Mouse (Mus musculus) heart, postnatal 4 days (tissue): ENCODE results near the gene Vhl. TPM values are rescaled to one million over a fixed set of nuclear protein-coding genes. Genes with fewer than 3 reads are reported as not detected.

Experiments used
- DNase-seq: peaks from one replicate; pipeline ENCODE4 v3.0.0; 2021
- total RNA-seq, 2 experiments: library from RNA; stranded (reverse); gene quantifications; 2 replicates each; pipeline ENCODE4 v1.2.3; 2021

Gene Vhl
- total RNA-seq = 10 to 100 TPM; 13.6 to 18.6 TPM

DNA sequence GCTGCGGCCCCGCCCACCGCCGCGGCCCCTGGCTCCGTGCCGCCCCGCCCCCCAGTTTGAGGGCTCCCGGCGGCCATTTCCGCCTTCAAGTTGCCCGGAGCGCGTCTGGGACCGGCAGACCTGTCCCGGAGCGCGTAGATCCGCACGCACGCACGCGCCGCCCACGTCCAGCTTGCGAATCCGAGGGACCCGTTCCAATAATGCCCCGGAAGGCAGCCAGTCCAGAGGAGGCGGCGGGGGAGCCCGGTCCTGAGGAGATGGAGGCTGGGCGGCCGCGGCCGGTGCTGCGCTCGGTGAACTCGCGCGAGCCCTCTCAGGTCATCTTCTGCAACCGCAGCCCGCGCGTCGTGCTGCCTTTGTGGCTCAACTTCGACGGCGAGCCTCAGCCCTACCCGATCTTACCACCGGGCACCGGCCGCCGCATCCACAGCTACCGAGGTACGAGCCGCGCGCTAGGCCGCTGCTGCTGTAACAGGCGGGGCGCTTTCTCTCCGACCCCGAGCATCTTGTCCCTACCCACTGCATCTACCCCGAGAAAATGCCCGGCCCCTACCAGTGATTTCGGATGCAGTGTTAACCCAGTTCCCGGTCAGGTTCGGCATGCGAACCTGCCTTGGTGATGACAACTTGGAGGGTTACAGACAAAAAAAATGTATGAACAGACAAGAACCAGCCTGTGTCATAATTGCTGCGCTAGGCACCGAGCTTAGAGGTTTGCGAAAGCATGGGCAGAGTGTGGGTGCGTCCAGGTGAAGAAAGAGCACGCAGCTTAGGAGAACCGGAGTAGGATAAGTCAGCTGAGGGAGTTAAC, at the start of gene Vhl:
TSS of gene Vhl (plus strand) at position 19 of the 811 bp plus-strand sequence.
- peak; percentile 90 for DNase-seq

DNA sequence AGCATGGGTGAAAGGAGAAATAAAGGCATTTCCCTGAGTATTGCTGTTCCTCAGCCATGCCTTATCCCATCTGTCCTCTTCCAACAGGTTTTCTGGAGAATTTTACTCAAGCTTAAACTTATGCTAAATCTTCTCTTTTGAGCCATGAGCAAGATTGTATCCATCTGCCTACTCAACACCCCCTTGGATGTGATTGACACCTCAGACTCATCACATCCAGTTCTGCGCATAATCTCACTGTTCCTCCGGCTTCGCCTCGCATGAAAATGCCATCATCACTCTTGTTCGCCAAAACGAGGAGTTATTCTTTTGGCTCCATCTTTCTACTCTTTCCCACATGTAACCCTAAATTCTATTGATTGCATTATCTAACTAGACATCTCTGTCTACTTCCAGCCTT, 47.7 kb upstream of the Vhl start:
- no peak for DNase-seq

DNA sequence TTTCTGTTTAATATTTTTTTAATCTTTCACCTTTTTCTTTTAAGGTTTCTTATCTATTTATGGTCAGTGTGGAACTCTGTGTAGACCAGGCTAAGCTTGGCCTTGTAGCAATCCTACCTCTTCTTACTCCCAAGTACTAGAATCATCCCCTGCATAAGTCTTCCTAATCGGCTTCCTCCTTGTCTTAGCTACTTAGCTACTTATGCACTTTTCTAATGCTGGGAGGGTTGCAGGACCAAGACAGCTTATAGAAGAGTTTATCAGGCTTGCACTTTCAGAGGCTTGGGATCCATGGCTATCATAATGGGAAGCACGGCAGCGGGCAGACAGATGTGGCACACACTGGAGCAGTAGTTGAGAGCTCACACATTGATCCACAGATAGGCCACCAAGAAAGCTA, 44.5 kb upstream of the Vhl start:
- no peak for DNase-seq

DNA sequence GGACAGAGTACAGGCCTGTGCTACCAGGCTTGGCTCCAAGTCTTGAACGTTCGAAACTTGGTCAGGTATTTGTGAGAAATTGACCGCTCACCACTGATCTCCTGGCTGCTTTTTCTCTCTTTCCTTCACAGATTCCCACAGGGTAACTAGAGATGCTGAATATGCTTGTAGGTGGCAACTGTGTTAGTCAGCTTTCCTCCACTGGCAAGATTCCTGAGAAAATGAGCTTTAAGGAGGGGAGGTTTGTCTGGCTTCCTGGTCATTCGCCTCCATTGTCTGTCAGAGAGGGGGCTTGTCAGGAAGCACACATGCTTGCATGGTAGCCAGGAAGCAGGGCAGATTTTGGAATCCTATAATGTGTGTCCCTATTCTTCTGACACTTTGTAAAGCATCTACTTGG, 40.7 kb upstream of the Vhl start:
- no peak for DNase-seq

DNA sequence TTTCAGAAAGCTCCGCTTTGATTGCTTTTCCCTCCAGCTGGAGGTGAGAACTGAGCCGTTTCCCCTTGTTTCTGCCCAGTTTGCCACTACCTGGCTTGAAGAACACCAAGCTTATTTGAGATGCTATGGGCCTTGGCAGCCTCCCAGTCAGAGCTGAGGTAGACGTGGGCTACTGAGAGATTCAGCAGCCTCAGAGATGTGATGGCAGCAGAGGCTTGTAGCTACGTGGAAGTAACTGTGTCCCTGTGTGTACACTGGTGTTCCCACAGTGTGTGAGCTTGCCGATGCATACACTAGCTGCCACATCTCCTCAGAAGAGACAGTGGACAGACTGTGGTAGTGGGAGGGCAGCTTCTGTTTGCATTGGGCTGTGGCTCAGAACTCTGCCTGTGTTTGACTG, 38.7 kb upstream of the Vhl start:
- no peak for DNase-seq

DNA sequence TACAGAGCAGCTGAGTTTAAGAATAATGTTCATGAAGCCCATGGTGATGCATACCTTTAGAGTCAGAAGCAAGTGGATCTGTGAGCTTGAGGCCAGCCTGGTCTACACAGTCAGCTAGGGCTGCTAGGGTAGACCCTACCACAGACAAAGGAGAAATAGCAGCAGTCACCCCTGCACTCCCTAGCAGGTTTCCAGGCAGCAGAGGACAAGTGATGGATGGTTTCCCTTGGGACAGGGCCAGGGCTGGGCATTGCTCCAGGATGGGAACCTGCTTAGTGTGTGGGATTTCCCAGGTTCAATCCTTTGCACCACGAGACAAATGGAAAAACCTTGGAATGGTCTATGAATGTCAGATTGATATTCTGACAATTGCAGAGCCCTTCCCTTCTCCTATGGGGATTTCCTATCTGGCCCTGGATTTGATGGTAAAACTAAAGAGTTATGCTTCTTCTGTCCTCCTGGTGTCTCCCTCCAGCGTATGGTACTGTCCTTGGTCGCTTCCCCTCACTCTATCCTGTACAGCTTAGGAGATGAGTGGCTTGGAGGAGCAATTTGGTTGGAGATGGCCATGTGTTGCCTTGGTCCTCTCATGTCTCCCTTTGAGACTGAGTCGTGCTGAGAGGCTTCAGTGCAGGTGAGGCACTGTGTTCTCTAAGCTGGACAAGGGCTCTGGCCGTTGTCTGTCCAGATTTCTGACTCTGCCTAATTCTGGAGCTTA, 37.1 kb upstream of the Vhl start:
- DNase-seq = peak; percentile 45

DNA sequence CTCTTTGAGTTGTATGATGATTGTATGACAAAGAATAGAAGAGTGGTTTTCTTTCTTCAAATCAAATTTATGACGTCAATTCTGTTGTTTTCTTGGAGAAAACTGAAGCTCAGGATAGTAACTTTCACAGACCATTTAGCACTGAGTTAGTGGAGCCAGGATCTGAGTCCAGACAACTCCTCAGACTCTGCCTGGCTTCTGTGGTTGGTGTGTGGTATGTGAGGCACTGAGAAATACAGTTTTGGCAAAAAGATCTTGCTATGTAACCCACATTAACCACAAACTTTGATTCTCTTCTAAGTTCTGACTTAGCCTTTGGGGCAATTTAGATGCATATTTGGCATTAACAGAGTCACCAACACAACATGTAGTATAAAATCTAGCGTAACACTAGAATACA, 31.1 kb upstream of the Vhl start:
- no peak for DNase-seq

DNA sequence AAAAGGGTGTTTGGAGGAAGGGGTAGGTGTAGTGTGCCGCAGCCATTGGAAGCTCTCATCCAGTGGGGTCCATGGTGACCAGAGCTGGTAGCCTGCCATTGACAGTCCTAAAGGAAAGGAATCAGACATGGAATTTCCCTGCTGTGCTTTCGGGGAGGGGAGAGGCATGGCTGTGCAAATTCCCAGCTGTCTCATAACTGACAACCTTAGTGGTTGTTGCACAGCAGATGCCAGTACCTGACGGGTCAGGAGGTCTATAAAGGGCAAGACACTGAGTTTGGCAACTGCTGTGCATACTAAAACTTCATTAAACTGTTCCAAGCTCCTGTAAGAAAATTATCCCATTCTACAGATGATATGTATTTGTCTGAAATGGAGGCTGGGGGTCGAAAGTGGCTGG, 25.8 kb upstream of the Vhl start:
- DNase-seq = no peak

DNA sequence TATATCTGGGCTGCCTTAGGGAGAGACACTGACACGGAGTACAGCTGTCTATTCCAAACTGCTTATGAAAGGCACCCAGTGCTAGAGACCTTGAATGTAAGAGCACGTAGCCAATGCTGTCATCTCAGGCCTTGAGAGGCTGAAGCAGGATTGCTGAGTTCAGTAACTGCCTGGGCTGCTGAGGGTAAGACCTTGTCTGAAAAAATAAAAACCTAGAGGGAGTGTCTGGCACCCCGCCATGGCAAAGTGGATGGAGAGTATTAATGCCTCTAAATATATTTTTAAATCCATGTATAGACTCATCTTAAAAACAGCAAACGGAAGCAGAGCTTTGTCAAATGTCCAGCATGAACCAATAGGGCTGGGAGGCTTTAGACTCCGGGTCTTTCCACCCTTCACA, 23.9 kb upstream of the Vhl start:
- peak; percentile 21 for DNase-seq

DNA sequence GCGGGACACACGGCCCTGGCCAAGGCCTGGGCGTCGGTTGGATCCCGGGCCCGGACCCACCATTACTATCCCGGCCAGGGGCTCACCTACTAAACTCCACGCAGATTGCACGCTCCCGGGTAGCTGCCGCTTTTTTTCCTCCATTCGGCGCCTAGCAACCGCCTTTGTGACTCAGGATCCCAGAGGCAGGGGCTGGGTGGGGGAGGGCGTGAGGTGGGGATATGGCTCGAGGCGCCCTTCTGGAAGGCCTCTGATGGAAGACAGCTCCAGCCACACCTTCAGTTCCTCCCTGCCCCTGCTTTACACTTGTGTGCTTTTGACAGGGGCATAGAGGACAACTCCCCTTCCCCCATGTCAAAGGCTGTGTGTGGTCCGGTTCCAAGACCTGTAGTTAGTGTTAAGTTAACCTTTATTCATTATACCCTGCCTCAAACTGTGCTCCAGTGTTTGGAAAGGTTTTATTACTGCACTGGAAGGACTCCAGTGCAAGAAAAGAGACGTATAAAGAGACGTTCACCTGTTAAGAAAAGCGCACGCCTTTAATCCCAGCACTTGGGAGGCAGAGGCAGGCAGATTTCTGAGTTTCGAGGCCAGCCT, 23.1 kb upstream of the Vhl start, which contains the start of gene Fancd2os:
TSS of gene Fancd2os (minus strand) at position 173 of the 597 bp plus-strand sequence.
- DNase-seq = no peak

DNA sequence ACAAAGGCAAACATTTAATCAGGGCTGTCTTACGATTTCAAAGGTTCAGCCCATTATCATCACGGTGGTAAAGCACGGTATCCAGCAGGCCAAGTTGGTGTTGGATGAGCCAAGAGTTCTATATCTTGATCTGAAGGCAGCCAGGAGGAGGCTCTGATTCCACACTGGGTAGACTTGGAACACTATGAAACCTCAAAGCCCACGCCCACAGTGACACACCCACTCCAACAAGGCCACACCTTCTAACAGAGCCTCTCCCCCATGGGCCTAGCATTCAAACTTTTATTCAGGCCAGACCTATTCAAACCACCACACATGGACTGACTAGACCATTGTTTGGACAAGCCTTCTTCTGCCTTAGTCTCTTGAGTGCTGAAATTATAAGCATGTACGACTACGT, 20.9 kb upstream of the Vhl start:
- no peak for DNase-seq

DNA sequence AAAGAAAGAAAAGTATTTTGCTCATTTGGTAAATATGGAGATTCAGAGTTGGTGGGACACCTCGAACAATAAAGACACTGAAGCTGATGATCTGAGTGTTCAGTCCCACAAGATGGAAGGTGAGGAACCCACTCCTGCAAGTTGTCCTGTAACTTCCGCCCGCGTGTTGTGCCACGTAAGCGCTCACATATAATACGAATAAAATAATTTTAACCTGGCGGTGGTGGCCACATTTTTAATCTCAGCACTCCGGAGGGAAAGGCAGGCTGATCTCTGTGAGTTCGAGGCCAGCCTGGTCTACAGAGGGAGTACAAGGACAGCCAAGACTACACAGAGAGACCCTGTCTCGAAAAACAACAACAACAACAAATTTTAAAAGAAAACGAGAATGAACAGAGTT, 19.8 kb upstream of the Vhl start:
- DNase-seq = no peak

DNA sequence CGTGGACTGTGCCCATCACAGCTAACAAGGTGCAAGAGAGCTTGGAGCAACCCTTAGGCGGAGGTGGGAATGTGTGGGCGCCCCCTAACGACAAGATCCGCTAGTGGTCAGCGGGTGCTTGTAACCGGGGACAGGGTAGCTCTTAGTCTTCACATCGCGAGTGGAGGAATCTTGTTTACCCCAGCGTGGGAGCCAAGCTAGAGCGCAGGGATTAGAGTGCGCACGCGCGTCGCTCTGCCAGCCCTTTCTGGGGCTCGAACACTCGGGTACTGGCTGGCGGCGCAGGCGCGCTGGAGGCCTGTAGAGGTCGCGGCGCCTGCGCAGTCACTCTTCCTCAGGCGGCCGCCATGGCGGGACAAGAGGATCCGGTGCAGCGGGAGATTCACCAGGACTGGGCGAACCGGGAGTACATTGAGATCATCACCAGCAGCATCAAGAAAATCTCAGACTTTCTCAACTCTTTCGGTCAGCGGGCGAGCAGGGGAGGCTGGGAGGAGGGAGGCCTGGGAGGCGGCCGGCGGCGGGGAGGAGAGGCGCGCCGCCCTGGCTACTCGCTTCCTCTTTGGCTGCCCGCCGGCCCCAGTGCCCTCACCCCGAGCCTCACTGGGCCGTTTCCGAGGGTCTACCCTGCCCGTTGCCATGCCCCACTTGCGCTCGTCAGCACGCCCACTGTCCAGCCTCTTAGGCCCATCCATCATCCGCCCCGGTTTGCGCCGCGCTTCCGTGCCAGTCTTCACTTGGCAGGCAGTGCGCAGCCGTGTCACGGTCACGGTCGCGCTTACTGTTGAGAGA, 19.1 kb upstream of the Vhl start, which contains the start of gene Brk1:
TSS of gene Brk1 (plus strand) at position 341 of the 792 bp plus-strand sequence.
- peak; percentile 87 for DNase-seq

DNA sequence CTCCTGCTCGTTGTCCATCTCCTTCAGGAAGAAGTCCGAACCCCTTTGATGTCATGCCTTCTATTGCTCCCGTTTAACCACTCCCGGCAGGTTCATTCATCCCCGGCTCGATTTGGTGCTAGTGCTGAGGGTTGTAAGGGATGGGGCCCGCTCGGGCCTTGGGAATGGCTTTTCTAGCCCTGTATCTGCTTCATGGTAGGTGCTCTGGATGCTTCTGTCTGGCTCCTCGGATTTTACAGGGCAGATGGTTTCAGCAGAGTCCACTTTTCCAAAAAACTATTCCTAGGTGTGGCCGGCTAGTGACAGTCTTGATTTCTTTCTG, 18.6 kb upstream of the Vhl start:
- DNase-seq = no peak

DNA sequence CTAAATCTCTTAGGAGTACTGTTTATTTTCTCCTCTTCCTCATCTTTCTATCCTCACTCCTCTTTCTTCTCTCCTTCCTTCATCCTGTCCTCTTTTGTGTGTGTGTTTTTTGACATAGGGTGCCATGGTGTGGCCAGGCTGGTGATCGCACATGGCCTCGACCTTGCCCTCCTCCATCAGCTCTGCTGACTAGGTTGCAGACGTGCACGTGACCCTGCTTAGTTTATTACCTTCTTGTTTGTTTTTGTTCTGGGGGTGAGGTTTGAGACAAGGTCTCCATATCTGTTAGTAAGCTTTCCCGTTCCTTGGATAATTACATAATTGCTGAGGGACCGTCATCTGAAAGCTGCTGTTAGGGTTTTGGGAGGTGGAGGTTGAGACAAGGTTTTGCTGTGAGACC, 14.9 kb upstream of the Vhl start:
- DNase-seq = no peak

DNA sequence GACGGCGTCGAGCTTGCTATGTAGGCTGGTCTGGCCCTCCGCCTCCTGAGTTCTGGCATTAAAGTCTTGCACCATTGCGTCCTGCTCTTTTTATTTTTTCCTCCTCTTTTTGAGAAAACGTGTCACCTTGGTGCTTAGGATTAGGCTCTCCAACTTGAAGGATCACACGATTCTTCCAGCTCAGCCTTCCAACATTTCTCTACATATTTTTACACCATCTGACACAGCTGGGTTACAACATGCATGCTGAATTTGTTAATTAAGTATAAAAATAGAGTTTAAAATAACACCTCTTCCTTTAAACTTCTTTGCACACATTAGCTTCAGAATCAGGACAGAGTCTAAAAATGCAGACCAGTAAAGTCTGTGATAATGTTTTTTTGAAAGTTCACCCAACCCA, 14.5 kb upstream of the Vhl start:
- DNase-seq = no peak

DNA sequence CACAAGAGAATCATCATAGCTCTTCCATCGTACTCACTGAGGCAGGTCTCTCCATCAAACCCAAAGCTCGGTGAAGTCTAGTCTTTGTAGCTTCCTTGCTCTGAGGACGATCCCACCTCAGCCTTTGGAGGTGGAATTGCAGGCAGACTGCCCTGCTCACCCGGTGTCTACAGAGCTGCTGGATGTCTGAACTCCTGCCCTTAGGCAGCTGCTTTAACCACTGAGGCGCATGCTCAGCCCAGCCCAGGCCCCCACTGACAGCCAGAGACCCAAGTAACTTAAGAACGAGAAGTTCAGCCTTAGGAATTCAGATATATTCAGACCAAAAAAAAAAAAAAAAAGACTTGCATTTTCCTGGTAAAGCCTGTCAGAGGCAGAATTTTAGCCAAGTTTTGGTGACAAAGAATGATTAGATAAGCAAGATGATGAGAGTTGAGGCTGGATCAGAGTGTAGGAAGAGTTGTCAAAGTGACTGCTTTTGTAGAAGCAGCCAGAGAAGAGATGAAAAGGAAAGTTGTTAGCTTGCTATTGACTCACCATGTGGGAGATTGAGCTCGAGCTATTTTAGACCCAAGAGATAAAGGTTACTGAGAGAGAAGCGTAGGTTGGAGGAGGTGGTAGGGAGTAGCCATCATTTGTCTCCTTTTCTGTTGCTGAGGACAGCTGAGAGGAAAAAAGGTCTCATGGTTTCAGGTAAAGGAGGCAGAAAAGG, 11.3 kb upstream of the Vhl start:
- peak; percentile 28 for DNase-seq

DNA sequence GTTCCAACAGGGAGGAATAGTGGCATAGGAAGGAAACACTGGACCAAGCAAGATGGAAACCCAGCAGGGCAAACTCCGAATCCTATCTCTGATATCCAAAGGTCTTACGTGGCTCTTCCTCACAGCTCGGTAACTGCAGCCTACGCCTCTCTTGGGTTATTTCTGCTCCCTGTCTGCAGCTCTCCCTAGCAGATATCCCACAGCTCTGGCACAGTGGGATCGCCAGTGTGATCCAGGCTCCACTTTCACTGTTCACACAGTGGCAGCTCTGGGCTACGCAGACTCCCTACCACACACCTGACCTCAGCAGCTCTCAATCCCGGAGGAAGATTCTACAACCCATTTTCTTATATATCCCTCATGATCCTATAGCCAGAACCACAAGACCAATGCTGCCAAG, 9.6 kb upstream of the Vhl start:
- no peak for DNase-seq

DNA sequence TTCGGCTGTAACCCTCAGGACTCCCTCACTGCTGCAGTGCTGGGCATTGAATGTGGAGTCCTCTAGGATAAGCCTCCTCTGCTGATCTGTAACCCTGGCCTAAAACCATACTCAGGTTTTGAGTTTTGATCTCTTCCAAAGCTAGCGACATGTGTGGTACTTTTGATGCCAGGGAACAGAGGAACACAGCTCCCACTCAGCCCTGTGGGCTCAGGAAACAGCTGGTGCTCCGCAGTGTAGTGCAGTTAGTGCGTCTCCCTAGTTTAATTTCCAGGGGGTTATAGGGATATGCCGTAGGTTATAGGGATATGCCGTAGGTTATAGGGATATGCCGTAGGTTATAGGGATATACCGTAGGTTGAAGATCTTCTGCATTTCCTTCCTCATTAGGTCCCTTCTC, 8.8 kb upstream of the Vhl start:
- no peak for DNase-seq

DNA sequence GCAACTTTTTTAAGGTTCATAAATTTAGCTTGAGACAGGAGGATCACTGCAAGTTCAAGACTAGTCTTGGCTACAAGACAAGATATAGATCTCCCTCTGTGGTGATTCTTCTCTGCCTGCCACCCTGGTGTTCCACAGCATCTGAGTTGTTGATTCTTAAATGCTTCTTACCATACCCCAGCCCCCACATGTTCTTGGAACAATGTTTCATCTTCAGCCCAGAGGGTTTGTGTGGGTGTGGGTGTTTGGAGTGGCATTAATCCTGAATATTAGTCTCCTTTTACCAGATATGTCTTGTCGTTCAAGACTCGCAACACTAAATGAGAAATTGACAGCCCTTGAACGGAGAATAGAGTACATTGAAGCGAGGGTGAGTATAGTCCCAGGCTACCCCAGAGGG, 8.3 kb upstream of the Vhl start:
- DNase-seq = no peak

DNA sequence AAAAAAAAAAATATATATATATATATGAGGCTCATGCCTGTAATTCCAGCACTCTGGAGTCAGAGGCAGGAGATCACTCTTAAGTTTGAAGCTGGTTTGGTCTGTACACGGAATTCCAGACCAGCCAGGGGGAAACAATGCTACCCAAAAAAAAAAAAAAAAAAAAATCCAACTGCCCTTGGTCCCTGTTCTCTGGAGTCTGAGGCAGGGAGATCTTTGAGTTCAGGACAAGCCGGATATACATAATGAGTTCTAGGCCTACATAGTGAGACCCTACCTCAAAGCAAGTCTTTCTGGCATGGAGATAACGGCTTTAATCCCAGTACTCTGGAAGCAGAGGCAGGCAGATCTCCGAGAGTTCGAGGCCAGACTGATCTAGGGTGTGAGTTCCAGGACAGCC, 373 bp upstream of the Vhl start:
- DNase-seq = peak; percentile 9
